Mouse (Mus musculus) lung, postnatal 14 days (tissue): ENCODE results near the gene Scaf8.
"Not testable (repeated sequence)": the region's sequence is repeated elsewhere in the genome, so short reads cannot be mapped to it uniquely, and the experiment has no call there.

ENCODE experiments used
- DNase-seq: peaks from one replicate; pipeline ENCODE4 v3.0.0; 2021

The Scaf8 gene

GRCm38 (mm10) chr17:3114720-3115379 is at the start of gene Scaf8:
Gene Scaf8 (plus strand): TSS chr17:3114972.
- DNase-seq: peak; percentile 92

DNA sequence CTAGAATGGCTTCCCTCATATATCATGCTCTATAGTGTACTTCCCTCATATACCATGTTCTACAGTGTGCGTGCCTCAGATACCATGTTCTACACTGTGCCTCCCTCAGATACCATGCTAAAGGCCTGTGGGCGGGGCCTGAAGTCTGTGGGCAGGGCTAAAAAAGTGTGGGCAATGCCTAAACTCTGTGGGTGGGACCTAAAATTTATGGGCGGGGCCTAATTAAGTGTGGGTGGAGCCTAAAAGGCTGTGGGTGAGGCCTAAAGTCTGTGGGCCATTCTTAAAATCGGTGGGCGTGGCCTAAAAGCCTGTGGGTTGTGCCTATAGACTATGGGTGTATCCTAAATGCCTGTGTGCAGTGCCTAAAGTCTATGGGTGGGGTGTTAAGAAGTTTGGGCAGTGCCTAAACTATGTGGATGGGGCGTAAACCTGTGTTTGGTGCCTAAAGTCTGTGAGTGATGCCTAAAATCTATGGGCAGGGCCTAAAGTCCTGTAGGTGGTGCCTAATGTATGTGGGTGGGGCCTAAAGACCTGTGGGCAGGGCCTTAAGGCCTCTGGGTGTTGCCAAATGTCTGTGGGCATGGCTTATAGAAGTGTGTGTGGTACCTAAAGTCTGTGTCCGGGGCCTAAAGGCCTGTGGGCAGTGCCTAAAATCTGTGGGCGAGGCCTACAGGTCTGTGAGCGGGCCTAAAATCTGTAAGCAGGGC is 39.5 kb upstream of the Scaf8 start:
- DNase-seq: no peak

GRCm38 (mm10) chr17:3075873-3076245 is 38.9 kb upstream of the Scaf8 start:
- no peak for DNase-seq

GRCm38 (mm10) chr17:3077936-3078335 is 36.8 kb upstream of the Scaf8 start:
- not testable (repeated sequence) for DNase-seq

- DNase-seq: not testable (repeated sequence)
Measured at GRCm38 (mm10) chr17:3080587-3081349, 34.0 kb upstream of the Scaf8 start.

DNA sequence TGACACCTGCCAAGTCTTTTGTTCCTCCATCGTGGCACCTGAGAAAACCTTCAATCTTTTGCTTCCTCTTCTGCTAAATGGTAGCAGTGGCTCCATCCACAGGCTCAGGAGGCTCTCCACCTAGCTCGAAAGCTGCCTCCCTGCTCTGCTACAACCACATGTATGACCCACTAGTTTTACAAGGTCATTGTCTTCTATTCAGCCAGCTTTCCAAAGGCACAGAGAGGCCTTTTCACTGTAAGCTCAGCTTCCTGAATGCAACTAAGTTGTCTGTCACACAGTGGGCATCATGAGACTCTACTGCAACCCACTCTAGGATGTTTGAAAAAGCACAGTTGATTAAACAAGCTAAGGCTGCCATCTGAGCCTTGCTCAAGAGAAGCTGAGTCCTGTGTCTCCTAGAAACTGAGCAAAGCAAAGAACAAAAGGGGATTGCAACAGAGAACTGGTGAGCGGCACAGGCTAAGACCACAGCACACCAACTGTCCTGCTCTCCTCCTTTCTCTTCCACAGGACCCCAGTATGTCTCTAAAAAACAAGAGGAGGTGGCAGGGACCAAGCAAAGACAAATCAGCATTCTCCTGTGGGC is 33.2 kb upstream of the Scaf8 start:
- peak; percentile 57 for DNase-seq

- not testable (repeated sequence) for DNase-seq
Measured at GRCm38 (mm10) chr17:3082125-3082755, 32.5 kb upstream of the Scaf8 start.

DNA sequence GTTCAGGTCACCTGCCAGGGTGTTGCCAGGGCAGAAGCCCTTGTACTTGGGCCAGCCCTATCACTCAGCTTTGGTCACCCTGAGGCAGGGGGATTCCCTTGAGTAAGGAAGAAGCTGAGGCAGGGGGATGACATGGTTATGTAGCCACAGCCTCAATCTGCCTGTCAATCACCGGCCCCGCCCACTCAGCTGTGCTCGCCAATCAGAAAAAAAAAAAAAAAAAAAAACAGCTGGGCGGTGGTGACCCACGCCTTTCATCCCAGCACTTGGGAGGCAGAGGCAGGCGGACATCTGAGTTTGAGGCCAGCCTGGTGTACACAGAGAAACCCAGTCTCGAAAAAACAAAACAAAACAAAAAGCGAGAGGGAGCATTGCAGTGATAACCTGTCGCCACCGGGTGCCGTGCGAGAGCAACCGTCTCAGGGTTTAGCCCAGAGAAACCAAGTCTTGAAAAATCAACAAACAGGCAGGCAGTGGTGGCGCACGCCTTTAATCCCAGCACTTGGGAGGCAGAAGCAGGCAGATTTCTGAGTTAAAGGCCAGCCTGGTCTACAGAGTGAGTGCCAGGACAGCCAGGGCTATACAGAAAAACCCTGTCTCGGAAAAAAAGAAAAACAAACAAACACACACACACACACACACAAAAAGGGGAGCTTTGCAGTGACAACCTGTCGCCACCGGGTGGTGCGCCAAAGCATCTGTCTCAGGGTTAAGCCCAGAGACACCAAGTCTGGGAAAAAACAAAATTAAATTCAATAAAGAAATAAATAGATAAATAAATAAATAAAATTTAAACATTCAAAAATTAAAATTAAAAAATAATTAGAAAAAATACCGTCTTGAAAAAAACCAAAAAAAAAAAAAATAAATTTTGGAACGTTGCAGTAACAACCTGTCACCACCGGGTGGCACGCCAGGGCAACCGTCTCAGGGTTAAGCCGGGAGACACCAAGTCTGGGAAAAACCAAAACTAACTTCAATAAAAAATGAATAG is 31.7 kb upstream of the Scaf8 start:
- peak; percentile 52 for DNase-seq

DNA sequence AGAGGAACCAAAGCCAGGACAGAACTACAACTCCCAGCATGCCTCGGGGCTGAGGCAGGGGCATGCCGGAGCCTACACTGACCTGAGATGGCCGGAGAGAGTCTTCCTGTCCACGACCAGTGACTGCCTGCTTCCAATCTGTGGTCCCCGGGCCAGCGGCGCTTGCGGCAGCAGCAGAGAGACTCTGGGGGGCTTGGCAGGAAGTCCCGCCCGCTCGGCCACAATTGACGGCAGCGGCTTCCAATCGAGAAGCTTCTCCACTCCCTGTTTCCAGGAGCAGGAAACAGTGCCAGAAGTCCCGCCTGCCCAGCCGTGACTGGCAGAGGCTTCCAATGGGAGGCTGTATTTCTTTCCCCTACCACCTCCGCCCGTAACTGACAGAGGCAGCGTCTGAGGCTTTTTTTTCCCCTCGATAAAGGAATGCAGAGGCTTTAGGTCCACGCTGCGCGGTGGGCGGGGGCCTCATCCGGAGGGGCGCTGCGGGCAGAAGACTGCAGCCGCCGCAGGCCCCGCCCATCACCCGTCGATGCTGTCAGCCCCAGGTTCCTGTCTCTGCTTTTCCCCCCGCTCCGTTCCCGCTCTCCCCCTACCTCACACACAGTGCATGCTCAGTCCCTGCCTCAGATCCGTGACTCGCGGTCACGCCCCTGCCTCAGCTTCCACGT is 30.8 kb upstream of the Scaf8 start:
- DNase-seq: peak; percentile 95

GRCm38 (mm10) chr17:3084551-3084930 is 30.2 kb upstream of the Scaf8 start:
- peak; percentile 83 for DNase-seq

- no peak for DNase-seq
Measured at GRCm38 (mm10) chr17:3085152-3085551, 29.6 kb upstream of the Scaf8 start.

GRCm38 (mm10) chr17:3092682-3093081 is 22.1 kb upstream of the Scaf8 start:
- no peak for DNase-seq

DNA sequence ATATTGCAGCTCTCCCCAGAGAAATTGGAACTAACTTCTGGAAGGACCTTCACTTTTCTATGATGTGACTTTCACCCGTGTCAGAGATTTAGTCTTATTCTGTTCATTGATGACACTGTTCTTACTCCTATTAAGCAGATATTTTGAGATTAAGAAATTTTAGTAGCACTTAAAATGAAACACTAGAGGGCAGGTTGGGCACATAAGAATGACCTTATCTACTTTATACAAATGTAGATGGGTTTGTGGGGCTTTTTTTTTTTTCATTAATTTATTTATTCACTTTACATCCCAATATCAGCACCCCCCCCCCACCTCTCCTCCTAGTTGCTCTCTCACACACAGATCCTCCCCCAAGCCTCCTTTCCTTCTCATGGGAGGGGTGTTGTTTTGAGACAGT is 15.5 kb upstream of the Scaf8 start:
- DNase-seq: not testable (repeated sequence)

DNA sequence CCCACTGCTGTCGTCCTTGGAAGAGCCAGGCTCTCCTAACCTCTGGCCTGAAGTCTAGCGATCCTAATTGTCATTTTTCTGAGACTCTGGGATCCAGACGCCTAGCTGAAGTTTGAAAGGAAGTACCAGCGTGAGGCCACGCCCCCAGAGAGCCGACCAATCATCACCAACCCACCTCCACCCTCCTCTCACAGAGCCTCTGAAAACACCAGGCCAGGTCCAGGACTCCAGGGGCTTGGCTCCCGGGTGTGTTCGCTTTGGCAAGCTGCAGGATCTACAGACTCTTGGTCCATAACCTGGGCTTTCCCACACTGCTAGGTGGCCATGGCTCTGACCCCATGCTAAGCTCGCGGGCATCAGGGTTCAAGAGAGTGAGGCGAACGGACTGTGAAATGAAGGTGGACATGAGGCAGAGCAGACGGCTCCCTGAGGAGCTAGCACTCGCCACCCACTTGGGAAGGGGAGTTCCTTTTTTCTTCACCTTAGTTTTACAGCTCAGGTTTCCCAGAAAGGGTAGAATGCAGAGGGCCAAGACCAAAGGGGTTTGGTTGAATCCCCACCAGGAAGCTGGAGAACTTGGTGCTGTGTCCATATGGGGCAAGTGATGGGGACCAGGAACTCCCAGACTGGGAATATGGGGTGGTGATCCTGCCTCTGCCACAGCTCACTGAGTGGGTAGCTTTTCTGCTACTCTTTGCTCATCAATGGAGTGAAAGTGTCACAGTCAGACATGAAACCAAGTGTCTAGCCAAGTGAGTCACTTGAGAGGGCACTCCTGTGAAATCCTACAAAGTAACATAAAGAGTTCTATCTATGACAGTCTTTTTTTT is 12.2 kb upstream of the Scaf8 start:
- peak; percentile 77 for DNase-seq

DNA sequence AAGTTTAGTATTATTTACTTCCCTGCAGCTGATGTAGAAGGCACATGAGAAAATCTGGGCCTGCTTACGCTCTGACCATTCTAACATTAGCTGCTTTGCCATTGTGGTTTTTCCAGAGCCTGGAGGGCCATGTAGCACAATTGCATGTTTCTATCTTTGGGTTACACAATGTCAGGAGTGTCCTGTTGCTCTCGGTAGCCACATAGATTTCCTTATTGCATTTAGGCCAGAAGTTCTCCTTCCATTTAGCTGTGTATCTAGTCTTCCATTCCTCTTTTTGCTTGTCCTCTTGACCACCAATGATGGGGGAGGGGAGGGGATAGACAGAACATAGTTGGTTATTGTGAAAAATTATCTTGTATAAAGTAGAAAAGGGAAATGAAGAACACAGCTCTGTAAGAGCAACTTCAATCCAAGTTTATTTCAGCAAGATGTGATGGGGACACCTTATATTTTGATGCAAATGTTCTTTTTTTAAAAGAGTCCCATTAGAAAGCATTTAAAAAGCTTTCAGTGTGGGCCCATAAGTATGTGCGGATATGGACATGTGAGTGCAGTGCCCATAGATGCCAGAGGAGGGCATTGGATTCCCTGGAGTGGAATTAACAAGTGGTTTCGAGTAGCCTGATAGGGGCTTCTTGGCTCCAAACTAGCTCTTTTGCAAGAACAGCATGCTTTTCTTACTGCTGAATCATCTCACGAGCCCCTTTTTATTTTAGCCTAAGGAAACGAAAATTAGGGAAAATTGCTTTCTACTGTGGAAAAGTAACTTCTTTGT is 10.4 kb upstream of the Scaf8 start:
- DNase-seq: no peak

DNA sequence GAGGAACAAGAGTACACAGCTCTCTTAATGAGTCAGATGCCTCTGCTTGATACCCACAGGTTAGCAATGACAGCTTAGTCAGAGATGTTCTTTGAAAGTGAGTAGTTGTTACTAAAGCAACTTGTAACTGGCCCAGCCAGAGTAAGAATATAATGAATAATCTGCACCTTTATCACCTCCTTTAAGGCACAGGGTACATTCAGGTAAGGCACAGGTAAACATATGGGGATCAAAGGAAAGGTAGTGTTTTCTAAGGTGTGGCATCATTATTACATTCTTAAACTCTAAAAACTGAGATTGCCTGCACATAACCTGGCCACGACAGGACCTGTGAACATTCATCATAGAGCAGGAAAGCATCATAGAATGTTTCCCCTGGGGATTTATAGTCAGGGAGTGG is 9.8 kb upstream of the Scaf8 start:
- no peak for DNase-seq

GRCm38 (mm10) chr17:3113737-3114357 is 925 bp upstream of the Scaf8 start:
- DNase-seq: no peak

GRCm38 (mm10) chr17:3114358-3114719 is 433 bp upstream of the Scaf8 start:
- no peak for DNase-seq

GRCm38 (mm10) chr17:3115380-3115974 is 705 bp downstream of the Scaf8 start:
- peak; percentile 59 for DNase-seq
